Mouse (Mus musculus) small intestine, adult 2 months (tissue): ENCODE measurements around the gene Gja5. TPM values are rescaled to one million over a fixed set of nuclear protein-coding genes. Genes with fewer than 3 reads are reported as not detected.

Experiments
- H3K27ac ChIP-seq: fragments of 200-500 bp; 2 replicates; pipeline ENCODE4 v1.5.1; 2012; ENCODE audit warnings: low read depth, low read length, control low read depth, inconsistent platforms; ENCODE audit not compliant: insufficient read depth
- H3K27me3 ChIP-seq: fragments of 200-500 bp; 2 replicates; pipeline ENCODE4 v1.6.1; 2012; ENCODE audit warnings: mild to moderate bottlenecking, moderate library complexity, low read length, inconsistent platforms; ENCODE audit not compliant: control insufficient read depth, insufficient read depth
- H3K36me3 ChIP-seq: fragments of 200-500 bp; 2 replicates; pipeline ENCODE4 v1.6.1; 2012; ENCODE audit warnings: mild to moderate bottlenecking, low read length, control low read depth, inconsistent platforms; ENCODE audit not compliant: control insufficient read depth, insufficient read depth
- H3K4me1 ChIP-seq: fragments of 200-500 bp; 2 replicates; pipeline ENCODE4 v1.6.1; 2012; ENCODE audit warnings: low read length, inconsistent platforms, mixed read lengths; ENCODE audit not compliant: control insufficient read depth, insufficient read depth, insufficient read length
- H3K4me3 ChIP-seq: fragments of 200-500 bp; 2 replicates; pipeline ENCODE4 v1.5.1; 2012; ENCODE audit warnings: low read depth, mild to moderate bottlenecking, control low read depth, inconsistent platforms, low read length, moderate library complexity
- CTCF ChIP-seq: fragments of 200-500 bp; IDR thresholded peaks from 2 replicates; pipeline ENCODE4 v1.5.1; 2012; ENCODE audit warnings: low read depth, mild to moderate bottlenecking, control low read depth, inconsistent platforms, low read length, moderate library complexity, mixed read lengths; ENCODE audit not compliant: insufficient replicate concordance, insufficient read length; ENCODE audit errors: extremely low read depth
- POLR2A ChIP-seq: fragments of 200-500 bp; IDR thresholded peaks from 2 replicates; pipeline ENCODE4 v1.6.1; 2012; ENCODE audit warnings: low read depth, mild to moderate bottlenecking, control low read depth, inconsistent platforms, low read length, moderate library complexity
- WGBS: fragments of 180-500 bp; shearing (Covaris S2); methylation state at CpG from one replicate; pipeline ENCODE4 v1.1.7; 2018; 5-methylcytosine and 5-hydroxymethylcytosine counted together
- polyA plus RNA-seq: library from polyadenylated mRNA; depleted of rRNA; stranded (reverse); fragments of >200 nt; gene quantifications from 2 replicates; pipeline ENCODE4 v1.2.3, GENCODE M21; 2012

Gene Gja5
- polyA plus RNA-seq, 1 experiment, result 0.62 TPM

DNA sequence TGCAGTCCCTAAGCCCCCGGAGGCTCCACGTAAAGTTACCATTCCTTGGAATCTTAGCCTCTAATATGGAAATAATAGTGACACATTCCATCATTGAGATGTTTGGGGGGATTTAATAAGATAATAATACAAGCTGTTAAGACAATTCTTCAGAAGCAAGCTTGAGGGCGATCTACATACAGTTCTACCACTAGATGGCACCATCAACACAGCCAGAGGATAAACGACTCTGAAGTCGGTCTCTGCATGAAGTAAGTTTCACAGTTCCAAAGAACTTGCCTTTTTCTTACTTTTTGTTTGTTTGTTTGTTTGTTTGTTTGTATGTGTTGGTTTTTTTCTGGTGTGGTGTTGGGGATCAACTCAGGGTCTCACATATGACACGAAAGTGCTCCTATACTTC lies 31.7 kb downstream of the Gja5 start:
- Histone ChIP-seq H3K27ac (no peak overlapping the region), H3K36me3 (no peaks in the 10 kb centered on the region), H3K27me3 (no peaks in the 10 kb centered on the region), H3K4me3 (no peak overlapping the region), H3K4me1 (peaks cover 2% of the 10 kb centered on the region; the same call in 1 of the 2 replicates)
- whole genome bisulfite sequencing, result 10% methylated on average over 6 of the region's 6 CpGs
- no peak for TF ChIP-seq CTCF
- TF ChIP-seq POLR2A, result no peak

DNA sequence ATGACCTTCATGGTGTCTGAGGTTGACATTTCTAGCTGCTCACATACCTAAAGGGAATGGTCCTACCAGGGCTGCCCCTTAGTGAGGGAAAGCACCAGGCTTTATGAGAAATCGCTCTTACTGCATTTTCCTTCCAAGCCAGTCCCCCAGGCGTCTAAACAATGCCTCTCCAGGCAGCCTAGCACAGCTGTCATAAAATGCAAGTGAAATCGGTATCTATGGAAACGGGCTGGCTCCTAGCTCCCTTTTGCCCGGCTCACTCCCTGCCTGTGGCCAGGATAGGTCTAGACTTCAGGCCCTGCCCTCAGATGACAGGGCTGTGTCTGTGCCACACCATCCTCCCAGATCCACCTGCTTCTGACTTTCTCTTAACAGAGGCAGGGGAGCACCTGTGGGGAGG lies 33.1 kb downstream of the Gja5 start:
- H3K27me3 ChIP-seq, result no peaks in the 10 kb centered on the region
- no peaks in the 10 kb centered on the region for H3K36me3 ChIP-seq
- no peak overlapping the region for H3K4me3 ChIP-seq
- TF ChIP-seq CTCF (no peak), POLR2A (no peak)
- whole genome bisulfite sequencing, result 49% methylated on average over 5 of the region's 5 CpGs
- H3K27ac ChIP-seq, result no peak overlapping the region
- peaks cover 2% of the 10 kb centered on the region; the same call in 1 of the 2 replicates for H3K4me1 ChIP-seq

DNA sequence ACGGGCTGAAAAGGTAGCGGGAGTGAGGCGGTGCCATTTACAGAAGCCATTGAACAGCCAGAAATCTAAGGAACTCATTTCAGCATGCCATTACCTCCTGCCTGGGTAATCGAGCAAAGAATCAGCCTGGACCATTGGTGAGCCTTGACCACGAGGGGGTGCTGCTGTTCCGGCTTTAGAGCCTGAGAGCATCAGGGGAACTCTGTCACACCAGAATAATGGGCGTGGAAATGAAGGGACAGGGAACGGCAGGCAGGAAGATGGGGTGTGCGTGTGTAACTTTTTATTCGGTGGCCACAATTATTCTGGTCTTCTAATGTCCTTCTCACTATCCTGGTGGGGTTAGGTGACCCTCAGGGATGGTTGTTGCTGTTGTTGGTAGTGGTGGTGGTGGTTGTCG lies 34.2 kb downstream of the Gja5 start:
- 9% methylated on average over 11 of the region's 11 CpGs for WGBS
- TF ChIP-seq CTCF, result peak; percentile 91
- no peak for TF ChIP-seq POLR2A
- Histone ChIP-seq H3K27me3 (no peaks in the 10 kb centered on the region), H3K4me3 (no peak overlapping the region), H3K27ac (no peak overlapping the region), H3K36me3 (no peaks in the 10 kb centered on the region), H3K4me1 (peaks cover 2% of the 10 kb centered on the region; the same call in 1 of the 2 replicates)

DNA sequence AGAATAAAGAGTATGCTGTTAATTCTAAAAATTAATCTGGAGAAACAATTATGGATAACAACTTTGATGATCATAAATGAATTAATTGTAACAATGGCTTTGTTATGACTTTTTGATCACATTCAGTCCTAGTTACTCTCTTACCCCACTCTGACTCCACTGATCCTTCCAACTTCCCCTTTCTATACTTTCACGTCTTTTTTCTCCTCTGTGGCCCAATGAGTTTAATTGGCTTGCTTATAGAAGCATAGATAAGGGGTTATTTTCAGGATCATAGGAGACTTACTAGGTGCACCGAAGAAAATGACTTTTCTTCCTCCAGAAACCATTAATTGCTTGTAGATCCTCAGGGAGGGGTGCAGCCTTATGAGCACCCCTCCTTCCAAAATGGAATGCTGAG lies 38.2 kb downstream of the Gja5 start:
- Histone ChIP-seq H3K27me3 (no peaks in the 10 kb centered on the region), H3K4me1 (peaks cover 2% of the 10 kb centered on the region; the same call in 1 of the 2 replicates), H3K27ac (no peak overlapping the region), H3K4me3 (no peak overlapping the region), H3K36me3 (no peaks in the 10 kb centered on the region)
- TF ChIP-seq CTCF (no peak), POLR2A (no peak)
- WGBS, result 84% methylated on average over 2 of the region's 2 CpGs

DNA sequence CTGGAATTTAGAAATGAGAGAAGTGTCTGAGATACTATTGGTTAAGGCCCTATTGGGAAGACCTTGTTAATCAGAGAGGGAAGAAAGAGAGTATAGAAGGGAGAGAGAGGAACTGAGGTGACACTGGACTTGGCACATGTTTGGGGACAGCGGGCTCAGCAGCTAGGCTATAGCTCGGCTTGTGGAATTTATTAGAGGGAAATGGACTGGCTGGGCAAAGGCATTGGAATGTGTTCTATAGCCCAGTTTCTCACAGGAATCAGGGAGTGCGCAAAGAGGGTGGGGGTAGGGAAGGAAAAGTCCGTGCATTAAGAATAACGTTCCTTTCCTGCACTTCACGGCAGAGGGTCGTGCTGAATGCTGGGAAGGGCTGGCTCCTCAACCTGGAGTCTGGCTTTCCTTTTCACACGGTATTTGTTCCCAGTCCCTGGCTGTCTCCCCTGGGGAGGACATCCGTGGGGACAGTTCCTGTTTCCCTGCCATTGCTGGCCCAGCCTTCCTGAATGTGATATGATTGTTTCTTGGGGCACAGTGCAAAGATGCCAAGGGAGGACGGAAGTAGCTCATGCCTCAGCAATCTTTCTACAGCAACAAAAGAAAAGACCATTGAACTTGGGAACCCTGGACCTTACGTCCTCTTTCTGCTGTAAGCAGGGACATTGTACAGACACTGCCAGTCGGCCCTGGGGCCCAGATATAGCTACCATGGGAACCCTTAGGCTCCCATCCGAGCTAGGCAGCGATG lies 49.2 kb downstream of the Gja5 start:
- Histone ChIP-seq H3K4me3 (peak overlapping the region; percentile 23; the same call in 1 of the 2 replicates), H3K4me1 (peaks cover 4% of the 10 kb centered on the region; the same call in 1 of the 2 replicates), H3K36me3 (no peaks in the 10 kb centered on the region), H3K27ac (no peak overlapping the region), H3K27me3 (no peaks in the 10 kb centered on the region)
- WGBS, result 26% methylated on average over 14 of the region's 14 CpGs
- no peak for TF ChIP-seq CTCF
- no peak for TF ChIP-seq POLR2A

DNA sequence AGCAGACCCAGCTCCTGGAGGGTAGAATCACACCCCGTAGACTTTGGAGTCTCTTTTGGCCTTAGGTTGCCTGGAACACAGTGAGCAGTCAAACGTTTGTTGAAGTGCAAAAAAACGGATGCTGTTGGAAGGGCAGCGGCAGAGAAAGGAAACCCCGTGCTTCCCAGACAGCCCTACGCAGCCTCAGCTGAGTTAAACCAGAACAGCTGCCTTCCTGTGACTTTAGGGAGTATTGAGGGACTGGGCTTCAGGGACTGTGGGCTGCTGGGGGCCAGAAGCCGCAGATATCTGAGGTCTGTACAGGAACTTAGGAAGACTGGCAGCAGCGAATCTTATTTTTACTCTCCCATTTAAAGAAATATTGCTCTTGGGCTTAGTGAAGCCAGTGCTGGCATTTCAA lies 56.1 kb downstream of the Gja5 start:
- Histone ChIP-seq H3K4me3 (no peak overlapping the region), H3K27me3 (no peaks in the 10 kb centered on the region), H3K4me1 (no peaks in the 10 kb centered on the region), H3K27ac (no peak overlapping the region), H3K36me3 (no peaks in the 10 kb centered on the region)
- TF ChIP-seq CTCF (no peak), POLR2A (no peak)
- WGBS, result 49% methylated on average over 8 of the region's 8 CpGs

DNA sequence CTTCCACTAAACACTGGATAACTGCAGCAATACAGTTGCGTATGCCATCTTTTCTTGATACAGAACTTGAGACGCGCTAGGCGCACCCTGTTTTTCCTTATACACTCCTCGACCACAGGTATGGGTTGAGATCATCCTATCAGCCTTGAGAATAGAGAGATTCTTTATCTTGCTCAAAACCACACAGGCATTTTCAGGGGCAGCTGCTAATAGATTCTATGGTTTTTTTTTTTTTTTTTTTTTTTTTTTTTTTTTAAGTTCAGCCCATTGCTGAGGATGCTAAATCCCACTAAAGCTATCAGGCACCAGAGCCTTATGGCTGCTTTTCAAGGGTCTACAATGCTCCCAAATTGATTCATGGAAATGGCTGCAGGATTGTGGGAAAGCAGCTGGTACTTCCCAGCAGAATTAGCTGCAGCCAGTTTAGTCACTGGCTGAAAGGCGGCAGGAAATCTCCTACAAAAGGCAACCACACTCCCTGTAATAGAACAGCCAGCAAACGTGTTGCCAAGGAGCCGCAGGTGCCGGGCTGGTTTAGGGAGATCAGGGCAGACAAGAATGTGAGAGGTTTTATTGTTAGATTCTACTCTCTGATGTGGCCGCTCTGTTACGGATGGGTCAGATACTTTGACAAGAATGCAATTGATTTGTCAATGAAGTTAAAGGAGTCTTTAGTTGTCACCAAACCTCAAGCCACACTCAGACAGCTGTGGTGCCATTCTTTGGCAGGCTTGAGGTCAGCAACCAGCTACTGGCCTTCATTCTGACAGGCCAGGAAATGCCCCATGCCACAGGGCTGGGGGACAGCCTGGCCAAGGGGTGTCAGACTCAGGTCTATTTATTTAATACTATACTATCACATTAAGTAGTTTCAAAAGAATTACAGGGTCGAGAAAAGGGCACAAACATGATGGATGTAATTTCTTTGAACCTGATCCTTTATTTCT lies 58.9 kb downstream of the Gja5 start:
- no peak for TF ChIP-seq CTCF
- no peak for TF ChIP-seq POLR2A
- H3K4me1 ChIP-seq, result no peaks in the 10 kb centered on the region
- 75% methylated on average over 12 of the region's 12 CpGs for WGBS

More for the DNA sequence above, 58.9 kb downstream of the Gja5 start:
- H3K27me3 ChIP-seq, result no peaks in the 10 kb centered on the region
- no peak overlapping the region for H3K27ac ChIP-seq
- H3K4me3 ChIP-seq, result no peak overlapping the region
- no peaks in the 10 kb centered on the region for H3K36me3 ChIP-seq
